Mouse (Mus musculus) liver, postnatal 0 days (tissue): ENCODE data around the gene Adgrg6.

Source experiments
- CTCF ChIP-seq: sonication (generic); IDR thresholded peaks from 2 replicates; pipeline ENCODE4 v1.5.1; 2016; ENCODE audit warnings: antibody characterized with exemption, low read depth
- EP300 ChIP-seq: IDR thresholded peaks from 2 replicates; pipeline ENCODE4 v1.6.1; 2016; ENCODE audit warnings: antibody characterized with exemption, low read depth, mild to moderate bottlenecking

DNA sequence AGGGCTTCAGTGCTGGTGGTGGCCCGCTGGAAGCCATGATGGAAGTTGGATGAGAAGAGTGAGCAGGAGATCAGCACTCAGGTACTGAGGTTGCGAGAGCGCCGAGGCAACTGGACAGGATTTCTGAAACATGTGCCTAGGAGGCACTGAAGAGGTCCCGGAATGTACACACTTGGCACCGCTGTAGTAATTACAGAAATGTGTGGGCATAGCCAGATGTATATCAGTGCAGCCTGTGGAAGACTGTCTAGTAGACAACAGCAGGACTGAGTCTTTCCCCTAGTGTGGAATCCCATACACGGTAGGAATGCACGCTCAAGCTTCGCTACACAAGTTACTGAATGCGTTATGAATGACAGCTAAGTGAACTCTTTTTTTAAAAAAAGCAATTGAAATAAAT lies 86.1 kb downstream of the Adgrg6 start:
- TF ChIP-seq EP300 (no peak), CTCF (no peak)
